Mouse (Mus musculus) thymus, postnatal 0 days (tissue): Measurements from ENCODE around the gene Olfr1040. TPM values are rescaled to one million over a fixed set of nuclear protein-coding genes. Genes with fewer than 3 reads are reported as not detected.
"Not testable (repeated sequence)": the region's sequence is repeated elsewhere in the genome, so short reads cannot be mapped to it uniquely, and the experiment has no call there.

Experiments used
- DNase-seq: peaks from one replicate; pipeline ENCODE4 v3.0.0-alpha.2; 2015; ENCODE audit warnings: low spot score
- polyA plus RNA-seq: library from polyadenylated mRNA; unstranded; fragments of >200 nt; fragmentation: Nextera tagmentation; extraction: Ambion mirVana; gene quantifications from 2 replicates; pipeline ENCODE4 v1.2.1, GENCODE M21; 2015

Olfr1040 gene
- not detected in 2 replicates for polyA plus RNA-seq

DNA sequence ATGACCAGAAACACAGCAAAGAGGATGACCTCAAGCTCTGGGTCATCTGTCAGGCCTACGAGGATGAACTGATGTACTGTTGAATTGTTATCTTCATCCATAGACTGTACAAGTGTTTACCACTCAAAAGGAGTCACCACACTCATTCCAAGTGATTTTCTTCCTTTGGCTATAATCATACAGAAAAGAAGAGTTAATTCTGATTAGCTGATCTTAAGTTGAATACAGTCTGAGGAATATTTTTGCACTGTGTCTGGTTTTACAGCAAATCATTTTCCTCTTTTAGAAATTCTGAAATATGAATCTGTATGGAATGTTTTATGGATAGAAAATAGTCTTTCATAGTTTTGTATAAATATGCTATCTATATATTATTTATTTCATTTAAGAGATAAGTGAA lies at the start of gene Olfr1040:
Gene Olfr1040, minus strand, starts transcription at position 101 of the 400 bp plus-strand sequence.
- DNase-seq = no peak

DNA sequence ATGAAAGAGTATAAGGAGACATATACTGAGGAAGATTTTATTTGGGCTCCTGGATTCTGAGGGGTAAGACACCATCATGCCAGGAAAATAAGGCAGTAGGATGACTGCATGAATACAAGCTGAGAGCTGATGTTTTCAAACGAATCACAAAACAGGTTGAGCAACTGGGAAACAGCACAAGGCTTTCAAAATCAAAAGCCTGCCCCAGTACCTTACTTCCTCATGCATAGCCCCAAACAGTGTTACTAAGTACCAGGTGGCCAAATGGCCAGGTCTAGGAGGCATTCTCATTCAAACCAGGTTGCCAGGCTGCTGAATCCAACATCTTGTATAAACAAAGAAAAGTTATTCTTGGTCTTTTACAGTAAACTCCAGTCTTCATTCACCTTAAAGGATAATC lies 49.3 kb upstream of the Olfr1040 start:
- DNase-seq = no peak

DNA sequence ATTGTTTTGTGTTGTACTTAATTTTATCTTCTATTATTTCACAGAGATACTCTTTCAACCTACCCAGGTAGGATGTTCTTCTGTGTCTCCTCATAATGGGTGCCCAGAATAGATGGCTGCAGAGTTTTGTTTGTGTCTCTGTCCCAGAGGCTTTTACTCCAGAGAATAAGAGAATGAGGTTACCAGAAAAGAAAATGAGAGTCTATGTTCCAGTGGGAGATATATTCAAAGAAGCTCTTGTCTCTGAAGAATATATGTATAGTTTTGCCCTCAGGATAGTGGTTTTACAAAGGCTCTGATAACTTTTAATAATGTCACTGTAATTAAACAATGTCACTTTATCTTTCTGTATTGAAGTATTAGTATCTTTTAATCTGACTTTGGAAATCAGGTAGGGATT lies 39.1 kb upstream of the Olfr1040 start, which contains the start of gene Olfr52:
Gene Olfr52, minus strand, starts transcription at position 101 of the 400 bp plus-strand sequence.
- no peak for DNase-seq

DNA sequence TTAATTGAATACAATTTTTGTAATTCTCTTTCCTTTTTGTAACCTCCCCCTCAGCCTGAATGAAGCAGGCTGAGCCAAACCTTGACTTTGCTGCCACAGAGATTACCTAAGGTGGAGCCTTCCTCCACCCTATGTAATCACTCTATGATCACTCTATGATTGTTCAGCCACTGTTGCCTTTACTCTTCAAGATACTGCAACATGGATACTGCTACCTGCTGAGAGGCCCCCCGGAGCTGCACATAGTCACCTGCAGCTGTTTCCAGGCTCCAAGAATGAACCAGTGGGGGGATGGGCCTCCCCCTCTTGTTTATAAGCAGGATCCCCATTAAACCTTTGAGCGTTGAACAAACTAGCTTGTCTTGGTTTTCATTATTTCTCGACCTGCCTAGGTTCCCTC lies 33.4 kb upstream of the Olfr1040 start:
- no peak for DNase-seq

DNA sequence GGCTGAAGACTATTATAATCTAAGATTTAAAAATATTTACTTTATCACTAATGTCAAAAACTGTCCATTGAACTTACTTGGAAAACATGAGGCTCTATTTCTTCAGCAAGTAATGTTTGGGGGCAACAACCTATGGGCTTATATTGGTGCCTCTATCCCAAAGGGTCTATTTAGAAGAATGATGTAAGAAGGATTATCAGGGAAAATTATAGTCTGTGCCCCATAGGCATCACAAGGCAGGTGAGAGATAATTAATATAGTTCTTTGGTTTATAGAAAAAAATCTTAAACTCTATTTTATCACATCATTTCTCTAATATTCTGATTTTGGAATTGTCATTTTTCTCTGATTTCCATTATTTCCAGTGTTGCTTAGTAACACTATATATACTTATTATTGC lies 31.2 kb upstream of the Olfr1040 start, which contains the start of gene Olfr1044:
Gene Olfr1044, minus strand, starts transcription at position 101 of the 400 bp plus-strand sequence.
- DNase-seq = no peak

DNA sequence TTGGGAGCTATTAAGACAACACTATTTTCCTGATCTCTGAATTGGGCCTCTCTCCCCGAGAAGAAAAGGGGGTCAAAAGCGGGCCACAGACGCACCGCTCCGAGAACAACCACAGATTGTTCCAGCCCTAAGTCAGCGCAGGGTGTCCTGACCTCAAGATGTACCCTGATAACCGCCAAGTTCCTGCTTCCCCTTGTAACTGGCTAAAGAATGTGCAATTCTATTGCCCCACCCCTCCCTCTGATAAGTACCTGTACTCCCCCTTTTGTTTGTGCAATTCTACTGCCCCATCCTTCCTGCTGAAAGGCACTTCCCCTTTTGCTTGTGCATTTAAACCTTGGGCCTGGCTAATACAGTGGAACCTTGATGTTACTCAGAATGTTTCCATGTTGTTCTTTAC lies 28.9 kb upstream of the Olfr1040 start:
- not testable (repeated sequence) for DNase-seq

DNA sequence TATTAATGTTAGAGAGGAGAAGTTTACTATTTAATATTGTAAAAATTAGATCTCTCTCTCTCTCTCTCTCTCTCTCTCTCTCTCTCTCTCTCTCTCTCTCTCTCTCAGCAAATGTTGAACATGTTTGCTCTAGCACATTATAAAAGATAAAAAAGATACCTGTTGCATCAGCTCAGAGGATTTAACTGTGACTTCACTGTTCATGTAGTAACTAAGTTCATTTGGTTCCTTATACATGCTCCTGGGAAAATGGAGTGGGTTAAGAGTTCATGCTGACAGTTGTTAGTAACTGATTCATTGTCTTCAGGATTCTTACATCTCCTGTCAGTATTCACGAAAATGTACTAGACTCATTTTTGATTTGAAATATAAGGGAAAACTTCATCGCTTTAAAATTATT lies 20.9 kb upstream of the Olfr1040 start, which contains the start of gene Olfr1043:
Gene Olfr1043, minus strand, starts transcription at position 101 of the 400 bp plus-strand sequence.
- no peak for DNase-seq

DNA sequence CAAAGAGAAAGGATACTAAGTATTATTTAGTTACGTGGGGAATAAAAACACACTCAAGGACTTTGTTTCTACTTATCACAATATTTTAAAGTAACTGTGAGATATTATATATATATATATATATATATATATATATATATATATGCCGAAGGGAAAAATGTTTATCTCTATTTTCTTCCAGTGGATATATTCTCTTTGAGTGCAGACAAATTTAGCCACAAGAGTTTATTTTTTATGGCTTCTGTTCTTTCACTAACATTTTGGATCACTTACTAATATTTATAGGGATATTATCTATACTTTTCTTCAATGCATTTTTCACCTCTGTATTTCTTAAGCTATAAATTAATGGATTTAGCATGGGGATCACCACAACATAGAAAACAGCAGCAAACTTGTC lies 15.2 kb upstream of the Olfr1040 start, which contains the start of gene Olfr1042:
Gene Olfr1042, minus strand, starts transcription at position 101 of the 400 bp plus-strand sequence.
- no peak for DNase-seq

DNA sequence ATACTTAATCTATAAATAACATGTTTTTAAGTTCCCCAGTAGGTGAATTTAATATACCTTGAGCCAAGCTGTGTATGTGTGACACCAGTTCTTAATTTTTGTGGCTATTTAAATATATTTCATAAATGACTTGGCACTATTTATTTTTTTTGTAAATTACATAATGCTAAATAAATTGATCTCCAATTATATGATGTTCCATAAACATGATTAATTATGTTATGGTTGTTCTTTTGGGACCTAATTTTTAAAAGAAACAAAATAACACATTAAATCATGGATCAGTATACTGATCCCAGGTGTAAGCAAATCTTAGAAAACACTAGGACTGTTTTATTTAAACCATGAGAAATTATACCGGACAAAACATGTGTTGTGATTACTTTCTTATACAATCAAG lies 10.7 kb downstream of the Olfr1040 start, which contains the start of gene Olfr1039:
Gene Olfr1039, minus strand, starts transcription at position 101 of the 400 bp plus-strand sequence.
- DNase-seq = no peak

Other genes with a start within 250 kb of the Olfr1040 start
- gene Olfr1024, start 241.7 kb downstream of the Olfr1040 start, polyA plus RNA-seq = not detected in 2 replicates
- gene Olfr1025-ps1, start 231.5 kb downstream of the Olfr1040 start, polyA plus RNA-seq = not detected in 2 replicates
- gene Olfr1026, start 225.2 kb downstream of the Olfr1040 start, polyA plus RNA-seq = not detected in 2 replicates
- gene Olfr1028, start 196.3 kb downstream of the Olfr1040 start, polyA plus RNA-seq = not detected in 2 replicates
- not detected in 2 replicates for gene Olfr1029, start 172.8 kb downstream of the Olfr1040 start, polyA plus RNA-seq
- not detected in 2 replicates for gene Olfr1030, start 167.5 kb downstream of the Olfr1040 start, polyA plus RNA-seq
- gene Olfr1031, start 156.4 kb downstream of the Olfr1040 start, polyA plus RNA-seq = not detected in 2 replicates
- not detected in 2 replicates for gene Olfr1032, start 141.2 kb downstream of the Olfr1040 start, polyA plus RNA-seq
- gene Olfr1033, start 126.1 kb downstream of the Olfr1040 start, polyA plus RNA-seq = 1.7 and 2.3 TPM in 2 replicates
- gene Olfr1034, start 100.9 kb downstream of the Olfr1040 start, polyA plus RNA-seq = 0.03 and 0.05 TPM in 2 replicates
- gene Olfr1036, start 72.7 kb downstream of the Olfr1040 start, polyA plus RNA-seq = not detected in 2 replicates
- gene Olfr1037, start 59.3 kb downstream of the Olfr1040 start, polyA plus RNA-seq = not detected in 2 replicates
- not detected in 2 replicates for gene Olfr1039, start 10.8 kb downstream of the Olfr1040 start, polyA plus RNA-seq
- gene Olfr1042, start 15.1 kb upstream of the Olfr1040 start, polyA plus RNA-seq = not detected in 2 replicates
- not detected in 2 replicates for gene Olfr1043, start 20.8 kb upstream of the Olfr1040 start, polyA plus RNA-seq
- not detected in 2 replicates for gene Olfr1044, start 31.1 kb upstream of the Olfr1040 start, polyA plus RNA-seq
- gene Olfr52, start 39.0 kb upstream of the Olfr1040 start, polyA plus RNA-seq = not detected in 2 replicates
- gene Olfr1045, start 56.3 kb upstream of the Olfr1040 start, polyA plus RNA-seq = not detected in 2 replicates
- not detected in 2 replicates for gene Olfr1046, start 72.6 kb upstream of the Olfr1040 start, polyA plus RNA-seq
- gene Olfr1047, start 84.7 kb upstream of the Olfr1040 start, polyA plus RNA-seq = not detected in 2 replicates
- not detected in 2 replicates for gene Olfr1048, start 93.6 kb upstream of the Olfr1040 start, polyA plus RNA-seq
- not detected in 2 replicates for gene Olfr1049, start 111.6 kb upstream of the Olfr1040 start, polyA plus RNA-seq
- gene Olfr1051, start 132.4 kb upstream of the Olfr1040 start, polyA plus RNA-seq = not detected in 2 replicates
- gene Olfr1052, start 145.7 kb upstream of the Olfr1040 start, polyA plus RNA-seq = not detected in 2 replicates
- not detected in 2 replicates for gene Olfr1053, start 168.6 kb upstream of the Olfr1040 start, polyA plus RNA-seq
- gene Olfr1054, start 188.7 kb upstream of the Olfr1040 start, polyA plus RNA-seq = not detected in 2 replicates
- not detected in 2 replicates for gene Olfr1055, start 203.6 kb upstream of the Olfr1040 start, polyA plus RNA-seq
- not detected in 2 replicates for gene Olfr1056, start 215.7 kb upstream of the Olfr1040 start, polyA plus RNA-seq
- gene Olfr1057, start 231.7 kb upstream of the Olfr1040 start, polyA plus RNA-seq = not detected in 2 replicates
- 0.08 TPM in 1 of 2 replicates, not detected in the other for gene Olfr1058, start 241.8 kb upstream of the Olfr1040 start, polyA plus RNA-seq